Mouse (Mus musculus): ENCODE results near the gene Hs6st3. TPM values are rescaled to one million over a fixed set of nuclear protein-coding genes. Genes with fewer than 3 reads are reported as not detected.

The Hs6st3 gene
- total RNA-seq, 2 experiments from 2014 or later, result not detected

DNA sequence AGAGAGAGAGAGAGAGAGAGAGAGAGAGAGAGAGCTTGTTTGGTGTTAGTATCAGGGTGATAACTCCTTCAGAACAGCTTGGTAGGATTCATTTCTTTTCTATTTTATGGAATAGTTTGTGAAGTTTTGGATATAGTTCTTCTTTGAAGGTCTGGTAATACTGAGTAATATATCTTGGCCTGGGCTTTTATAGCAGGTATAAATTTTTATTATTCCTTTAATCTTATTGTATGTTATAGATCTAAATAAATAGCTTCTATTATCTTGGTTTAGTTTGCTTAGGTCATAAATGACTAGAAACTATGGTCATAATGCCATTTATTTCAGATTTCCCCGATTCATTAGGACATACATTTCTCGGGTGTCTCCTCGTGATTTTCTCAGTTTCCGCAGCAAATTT is 675.8 kb downstream of the Hs6st3 start:
- intact Hi-C loops (cut with DNase I), result no loop called here
- no peak for DNase-seq
- no peak overlapping the region for H3K4me3 ChIP-seq
- no peak overlapping the region for H3K27ac ChIP-seq
- TF ChIP-seq CTCF (IDR thresholded peaks at IDR 0.05), result no peak

DNA sequence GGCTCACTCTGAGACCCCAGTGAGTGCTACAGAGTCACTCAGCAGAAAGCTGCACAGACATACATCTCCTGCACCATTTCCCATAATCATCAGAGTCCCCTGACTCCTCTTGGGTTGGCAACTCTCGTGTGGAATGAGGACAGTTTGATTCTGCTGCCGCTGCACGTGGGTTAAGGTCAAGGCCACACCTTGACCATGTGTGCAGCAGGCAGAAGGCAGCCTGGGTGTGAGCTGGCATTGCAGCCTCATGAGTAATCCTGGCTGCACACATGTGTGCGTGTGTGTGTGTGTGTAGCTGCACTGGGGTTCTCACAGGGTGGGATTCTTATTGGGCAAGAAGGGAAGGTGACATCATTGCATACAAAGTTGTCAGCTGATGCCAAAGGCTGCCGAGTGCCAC is 677.5 kb downstream of the Hs6st3 start:
- intact Hi-C loops (cut with DNase I), result no loop called here
- no peak overlapping the region for H3K4me3 ChIP-seq
- no peak overlapping the region for H3K27ac ChIP-seq
- TF ChIP-seq CTCF (IDR thresholded peaks at IDR 0.05), result no peak
- no peak for DNase-seq

DNA sequence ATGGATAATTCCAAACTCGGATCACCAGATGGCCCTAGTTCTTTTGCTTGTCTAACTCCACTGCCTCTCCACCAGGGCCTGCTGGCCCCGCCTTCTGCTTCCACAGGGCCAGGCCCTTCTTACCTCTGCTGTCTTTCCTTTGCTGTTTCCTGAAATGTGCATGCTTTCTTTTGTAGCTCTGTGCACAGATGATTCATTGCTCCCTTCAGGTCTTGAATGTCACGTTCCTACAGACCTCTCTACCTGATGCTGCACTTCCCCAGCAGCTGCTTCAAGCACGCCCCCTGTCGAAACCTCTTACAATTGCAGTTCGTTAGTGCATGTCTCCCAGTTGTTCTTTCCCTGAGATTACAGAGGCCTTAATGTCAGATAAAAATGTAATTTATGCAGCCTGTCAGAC is 682.4 kb downstream of the Hs6st3 start:
- TF ChIP-seq CTCF (IDR thresholded peaks at IDR 0.05), result no peak
- Histone ChIP-seq H3K4me3 (no peak overlapping the region), H3K27ac (no peak overlapping the region)
- intact Hi-C loops (cut with DNase I), result no loop called here
- DNase-seq, result no peak

DNA sequence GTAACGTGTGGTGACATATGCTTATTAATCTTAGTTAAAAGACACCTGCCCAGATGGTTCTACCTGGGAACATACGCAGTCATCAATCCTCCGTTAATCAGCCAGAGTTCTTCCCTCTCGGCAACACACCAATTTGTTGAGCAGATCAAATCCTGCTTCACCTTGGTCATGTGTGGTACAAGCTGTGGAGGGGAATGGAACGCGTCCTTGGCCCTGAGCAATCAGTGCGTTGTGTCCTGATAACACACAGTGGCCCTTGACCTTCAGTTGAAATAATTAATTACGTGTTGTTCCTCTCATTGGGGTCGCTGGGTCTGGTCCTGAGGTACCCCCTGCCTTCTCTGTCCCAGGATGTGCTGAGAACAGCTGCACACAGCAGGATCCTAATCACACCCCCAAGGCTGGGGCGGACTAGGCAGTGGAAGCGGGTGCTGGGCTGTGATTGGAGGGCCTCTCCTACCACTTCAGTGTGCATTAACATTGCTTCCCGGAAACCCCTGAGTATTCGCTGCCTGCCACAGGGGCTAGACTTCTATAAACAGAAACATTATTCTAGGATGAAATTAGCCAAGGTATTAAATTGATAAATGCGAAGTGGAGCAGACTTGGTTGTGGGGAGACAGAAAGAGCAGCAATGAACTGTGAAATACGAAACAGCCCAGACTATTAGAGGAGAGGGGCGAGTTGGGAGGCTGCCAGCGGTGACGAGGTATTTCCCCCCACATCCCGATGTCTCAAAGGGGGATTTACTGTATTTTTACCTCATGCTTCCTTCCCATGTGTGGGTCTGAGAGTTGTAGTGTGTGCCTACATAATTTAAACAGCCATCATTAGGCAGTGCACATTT is 693.2 kb downstream of the Hs6st3 start:
- intact Hi-C loops (cut with DNase I), result no loop called here

DNA sequence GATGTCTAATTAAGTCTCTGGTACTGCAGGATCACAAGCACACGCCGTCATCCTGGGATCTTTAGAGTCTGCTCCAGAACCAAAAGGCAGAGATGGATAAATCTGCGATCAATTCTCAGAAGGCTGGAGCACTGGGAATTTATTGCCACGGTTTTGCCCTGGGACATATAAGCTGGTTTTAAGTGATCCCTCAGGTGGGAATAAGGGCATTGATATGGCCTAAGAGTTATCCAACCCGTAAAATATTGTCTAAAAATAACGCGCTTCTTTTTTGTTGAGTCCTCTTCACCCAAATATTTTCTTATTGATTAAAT is 693.8 kb downstream of the Hs6st3 start:
- no peak for TF ChIP-seq CTCF (IDR thresholded peaks at IDR 0.05)
- H3K4me3 ChIP-seq, result no peak overlapping the region
- no peak for DNase-seq
- intact Hi-C loops (cut with DNase I), result no loop called here
- no peak overlapping the region for H3K27ac ChIP-seq

More for the DNA sequence above, 693.2 kb downstream of the Hs6st3 start:
- no peak overlapping the region for H3K27ac ChIP-seq
- no peak overlapping the region for H3K4me3 ChIP-seq
- no peak for DNase-seq
- TF ChIP-seq CTCF (IDR thresholded peaks at IDR 0.05), result no peak

DNA sequence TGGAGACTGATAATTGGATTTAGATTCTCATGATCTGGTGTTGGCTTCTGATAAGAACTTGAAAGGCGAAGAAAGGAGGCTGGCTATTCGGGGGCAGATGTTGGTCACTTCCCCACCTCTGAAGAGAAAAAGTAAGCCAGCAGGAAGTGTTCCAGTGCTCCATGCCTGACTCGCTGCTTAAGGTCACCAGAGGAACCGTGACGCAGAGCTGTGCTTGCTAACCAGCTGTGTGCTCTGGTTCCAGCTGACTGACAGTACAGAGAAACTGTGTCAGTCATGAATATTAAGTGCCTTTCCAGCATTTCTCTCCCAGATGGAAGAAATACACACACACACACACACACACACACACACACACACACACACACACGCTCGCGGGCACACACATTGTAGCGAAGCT is 694.8 kb downstream of the Hs6st3 start:
- no peak overlapping the region for H3K27ac ChIP-seq
- intact Hi-C loops (cut with DNase I), result no loop called here
- no peak for TF ChIP-seq CTCF (IDR thresholded peaks at IDR 0.05)
- no peak for DNase-seq
- no peak overlapping the region for H3K4me3 ChIP-seq

DNA sequence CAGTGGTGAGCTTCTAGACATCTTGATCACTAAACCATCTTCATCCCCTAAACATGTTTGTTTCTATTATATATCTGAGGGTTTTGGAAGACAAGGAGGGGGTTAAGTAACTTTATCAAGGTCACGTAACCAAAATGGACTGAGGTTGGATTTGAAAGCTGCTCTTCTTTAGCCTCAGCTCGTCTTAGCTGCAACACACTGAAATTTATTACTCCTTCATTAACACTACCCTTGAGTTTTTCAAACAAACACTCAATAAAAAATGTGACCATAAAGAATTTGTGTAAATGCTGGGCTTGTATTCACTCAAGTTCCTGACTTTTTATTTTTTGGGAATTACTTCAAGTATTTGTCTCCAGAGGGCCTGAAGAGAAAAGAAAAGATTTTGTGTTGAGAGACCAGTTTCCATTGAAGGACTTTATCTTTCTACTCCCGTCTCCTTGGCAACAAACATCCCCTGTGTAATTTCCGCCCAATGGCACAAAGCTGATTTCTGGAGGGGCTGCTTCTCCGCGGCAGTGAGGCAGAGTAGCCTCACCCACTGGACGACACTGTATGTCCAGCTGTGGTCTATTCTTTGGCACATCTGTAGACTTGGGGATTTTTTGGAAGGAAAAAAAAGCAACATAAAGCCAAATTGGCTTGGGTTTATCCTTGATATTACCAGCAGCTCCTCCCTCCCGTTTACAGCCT is 696.0 kb downstream of the Hs6st3 start:
- intact Hi-C loops (cut with DNase I), result no loop called here
- no peak for DNase-seq
- no peak for TF ChIP-seq CTCF (IDR thresholded peaks at IDR 0.05)
- H3K4me3 ChIP-seq, result no peak overlapping the region
- no peak overlapping the region for H3K27ac ChIP-seq

DNA sequence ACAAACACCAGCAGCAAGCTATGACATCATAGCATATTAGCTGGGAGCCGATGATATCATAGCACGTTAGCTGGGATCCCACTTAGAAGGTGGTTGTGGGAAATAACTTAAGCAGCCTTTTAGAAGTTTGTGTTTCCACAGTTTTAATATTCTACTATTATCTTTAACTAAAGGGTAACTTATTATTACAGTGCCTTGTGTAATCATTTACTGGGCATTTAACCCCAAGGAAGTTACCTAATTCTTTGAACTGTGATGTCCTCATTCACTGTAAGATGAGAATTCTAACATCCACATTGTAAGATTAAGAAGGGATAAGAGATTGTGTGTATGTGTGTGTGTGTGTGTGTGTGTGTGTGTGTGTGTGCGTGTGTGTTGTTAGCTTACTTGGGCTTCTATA is 697.9 kb downstream of the Hs6st3 start:
- no peak for TF ChIP-seq CTCF (IDR thresholded peaks at IDR 0.05)
- H3K4me3 ChIP-seq, result no peak overlapping the region
- DNase-seq, result no peak
- intact Hi-C loops (cut with DNase I), result no loop called here
- H3K27ac ChIP-seq, result no peak overlapping the region

DNA sequence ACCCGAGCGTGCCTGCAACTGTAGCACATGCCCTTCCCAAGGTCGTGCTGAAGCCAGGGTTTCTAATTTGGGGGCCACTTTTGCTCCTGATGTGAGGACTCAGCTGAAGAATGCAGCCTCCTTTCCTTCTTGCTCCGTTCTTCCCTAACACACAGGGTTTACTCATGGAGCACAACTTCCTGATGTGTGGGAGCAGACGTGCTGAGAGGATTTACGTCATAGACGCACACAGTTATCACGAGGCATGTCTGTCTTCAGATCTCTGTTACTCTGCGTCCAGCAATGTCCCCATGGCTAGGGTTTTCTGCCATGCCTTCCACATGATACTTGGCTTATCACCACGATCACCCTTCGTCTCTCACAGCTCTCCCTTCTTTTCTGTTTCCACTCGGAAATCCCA is 709.4 kb downstream of the Hs6st3 start:
- DNase-seq, result no peak
- intact Hi-C loops (cut with DNase I), result no loop called here
- H3K27ac ChIP-seq, result no peak overlapping the region
- no peak overlapping the region for H3K4me3 ChIP-seq
- no peak for TF ChIP-seq CTCF (IDR thresholded peaks at IDR 0.05)

DNA sequence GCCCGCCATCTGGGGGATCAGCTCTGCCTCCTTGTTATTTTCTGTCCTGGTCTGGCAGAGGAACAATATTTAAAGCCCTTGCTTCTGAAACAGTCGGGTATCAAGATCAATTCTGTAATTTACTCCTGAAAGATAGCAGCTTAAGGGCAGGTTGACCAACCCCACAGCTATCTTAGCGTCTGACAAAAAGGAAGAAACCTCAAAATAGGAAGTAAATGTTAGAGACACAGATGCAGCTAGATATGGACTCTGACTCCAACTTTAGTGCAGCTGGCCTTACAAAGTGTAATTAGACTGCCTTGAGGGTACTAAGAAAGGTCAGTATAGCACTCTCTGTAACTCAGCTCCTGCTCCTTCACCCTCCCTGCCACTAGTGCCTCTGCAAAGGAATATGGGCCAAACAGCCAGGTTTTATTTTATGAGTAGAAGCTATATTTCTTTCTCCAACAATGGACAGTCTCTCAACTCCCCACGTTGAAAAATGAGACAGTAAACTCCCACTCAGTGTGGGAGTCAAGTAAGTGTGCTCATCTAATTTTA is 710.7 kb downstream of the Hs6st3 start:
- no peak for TF ChIP-seq CTCF (IDR thresholded peaks at IDR 0.05)
- intact Hi-C loops (cut with DNase I), result no loop called here
- no peak overlapping the region for H3K27ac ChIP-seq
- no peak for DNase-seq
- H3K4me3 ChIP-seq, result no peak overlapping the region

DNA sequence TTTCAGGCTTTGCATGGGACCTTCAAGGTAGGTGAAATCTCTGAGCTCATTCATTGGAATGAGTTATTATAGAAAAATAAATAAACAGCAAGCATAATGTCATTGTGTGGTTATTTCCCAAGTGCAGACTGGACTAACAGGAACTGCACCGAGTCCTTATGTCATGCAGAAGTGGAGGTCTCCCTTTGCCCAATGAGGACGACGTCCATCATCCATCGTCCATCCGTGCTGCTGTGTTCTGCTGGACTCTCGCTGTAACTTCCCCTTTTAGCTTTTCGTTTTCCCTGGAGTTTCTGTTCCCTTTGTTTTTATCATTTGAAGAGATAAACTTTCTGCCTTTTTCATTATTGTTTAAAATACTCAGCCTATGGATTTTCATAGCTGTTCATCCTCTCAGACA is 711.2 kb downstream of the Hs6st3 start:
- DNase-seq, result no peak
- TF ChIP-seq CTCF (IDR thresholded peaks at IDR 0.05), result no peak
- no peak overlapping the region for H3K27ac ChIP-seq
- intact Hi-C loops (cut with DNase I), result no loop called here
- no peak overlapping the region for H3K4me3 ChIP-seq

DNA sequence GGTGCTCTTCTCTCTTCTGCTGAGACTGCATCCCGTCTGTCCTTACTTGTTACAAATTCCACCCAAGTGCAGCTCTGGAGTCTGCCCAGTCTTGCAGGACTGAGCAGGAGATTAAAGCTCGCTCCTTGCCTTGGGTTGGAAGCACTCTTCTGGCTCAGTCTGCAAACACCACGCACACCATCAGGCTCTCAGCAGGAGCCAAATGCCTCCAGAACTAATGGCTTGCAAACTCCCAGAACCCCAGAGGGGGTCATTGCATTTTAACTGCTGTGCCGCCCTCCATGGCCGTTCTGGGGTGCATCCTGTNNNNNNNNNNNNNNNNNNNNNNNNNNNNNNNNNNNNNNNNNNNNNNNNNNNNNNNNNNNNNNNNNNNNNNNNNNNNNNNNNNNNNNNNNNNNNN is 714.0 kb downstream of the Hs6st3 start:
- no peak overlapping the region for H3K4me3 ChIP-seq
- intact Hi-C loops (cut with DNase I), result no loop called here
- TF ChIP-seq CTCF (IDR thresholded peaks at IDR 0.05), result no peak
- no peak overlapping the region for H3K27ac ChIP-seq
- DNase-seq, result no peak
